Mouse (Mus musculus) CH12.LX (cell line): ENCODE measurements around the gene Ovca2. TPM values are rescaled to one million over a fixed set of nuclear protein-coding genes. Genes with fewer than 3 reads are reported as not detected.

ENCODE experiments used
- DNase-seq: peaks from one replicate; pipeline ENCODE4 v3.0.0-alpha.2; 2013; ENCODE audit errors: extremely low read depth
- H3K27ac ChIP-seq: 2 replicates; pipeline ENCODE4 v1.5.1; 2012; ENCODE audit warnings: low read depth, mild to moderate bottlenecking, control low read depth, moderate library complexity; ENCODE audit not compliant: insufficient read depth
- H3K27me3 ChIP-seq: replicated peaks from 2 replicates; pipeline ENCODE3; 2012; ENCODE audit warnings: inconsistent platforms
- H3K36me3 ChIP-seq, 2 experiments: replicated peaks in 1 of 2; 2 replicates each; pipeline versions ENCODE3 to v1.6.1; 2012; ENCODE audit warnings: inconsistent platforms in 1 of 2, low read length in 1 of 2, mild to moderate bottlenecking in 1 of 2, mixed read lengths in 1 of 2, moderate library complexity in 1 of 2; ENCODE audit not compliant: control insufficient read depth in 1 of 2, insufficient read depth in 1 of 2
- H3K4me1 ChIP-seq, 2 experiments: 2 replicates each; pipeline ENCODE4 v1.6.1; 2012; ENCODE audit warnings: inconsistent platforms in 1 of 2, moderate library complexity in 1 of 2; ENCODE audit not compliant: insufficient read depth in 2 of 2, control insufficient read depth in 1 of 2
- H3K4me2 ChIP-seq: 2 replicates; pipeline ENCODE4 v1.6.1; 2012; ENCODE audit warnings: low read depth, mild to moderate bottlenecking, control low read depth; ENCODE audit not compliant: poor library complexity, insufficient read depth, severe bottlenecking
- H3K4me3 ChIP-seq, 3 experiments: fragments of 150-350 bp in 1 of 3; sonication (generic) in 1 of 3; replicated peaks in 1 of 3; 2 replicates each; pipeline versions ENCODE3 to v1.5.1; 2011 to 2012; ENCODE audit warnings: low read depth in 2 of 3, low read length in 2 of 3, mild to moderate bottlenecking in 2 of 3, moderate library complexity in 2 of 3, control low read depth in 1 of 3, improper control_type of control experiment in 1 of 3, inconsistent platforms in 1 of 3, mixed read lengths in 1 of 3; ENCODE audit not compliant: poor library complexity in 1 of 3
- H3K79me2 ChIP-seq: replicated peaks from 2 replicates; pipeline ENCODE4 v1.6.1; 2012; ENCODE audit warnings: mild to moderate bottlenecking, moderate library complexity; ENCODE audit not compliant: control insufficient read depth, poor library complexity, insufficient read depth, severe bottlenecking; ENCODE audit errors: extremely low read depth
- H3K9ac ChIP-seq: 2 replicates; pipeline ENCODE4 v1.6.1; 2012; ENCODE audit warnings: low read depth, mild to moderate bottlenecking, control low read depth, moderate library complexity; ENCODE audit not compliant: insufficient read depth
- H3K9me3 ChIP-seq: replicated peaks from 2 replicates; pipeline ENCODE3; 2012; ENCODE audit warnings: low read length, inconsistent platforms, mixed read lengths
- BHLHE40 ChIP-seq: IDR thresholded peaks from 2 replicates; pipeline ENCODE4 v1.6.1; 2011; ENCODE audit warnings: mild to moderate bottlenecking, low read depth, low read length, improper control_type of control experiment
- CTCF ChIP-seq, 2 experiments: IDR thresholded peaks in 1 of 2; conservative IDR thresholded peaks in 1 of 2; 2 replicates each; pipeline ENCODE4 v1.5.1; 2011 to 2012; ENCODE audit warnings: low read depth in 2 of 2, low read length in 2 of 2, improper control_type of control experiment in 1 of 2, inconsistent platforms in 1 of 2, mild to moderate bottlenecking in 1 of 2, moderate library complexity in 1 of 2
- IRF4 ChIP-seq: IDR thresholded peaks from 2 replicates; pipeline ENCODE4 v1.6.1; 2014; ENCODE audit warnings: low read depth, mild to moderate bottlenecking, inconsistent platforms, low read length, improper control_type of control experiment
- JUN ChIP-seq: IDR thresholded peaks from 2 replicates; pipeline ENCODE4 v1.6.1; 2011; ENCODE audit warnings: low read depth, mild to moderate bottlenecking, low read length, improper control_type of control experiment, moderate library complexity; ENCODE audit not compliant: insufficient read depth
- KAT2A ChIP-seq: IDR thresholded peaks from 2 replicates; pipeline ENCODE4 v1.6.1; 2012; ENCODE audit warnings: low read length, improper control_type of control experiment, inconsistent platforms; ENCODE audit not compliant: insufficient replicate concordance
- MAFK ChIP-seq: IDR thresholded peaks from 2 replicates; pipeline ENCODE4 v1.6.1; 2011; ENCODE audit warnings: low read length, improper control_type of control experiment; ENCODE audit not compliant: insufficient replicate concordance
- MAX ChIP-seq: IDR thresholded peaks from 2 replicates; pipeline ENCODE4 v1.6.1; 2011; ENCODE audit warnings: low read length, improper control_type of control experiment
- MAZ ChIP-seq: IDR thresholded peaks from 2 replicates; pipeline ENCODE4 v1.6.1; 2012; ENCODE audit warnings: low read depth, mild to moderate bottlenecking, inconsistent platforms, low read length, improper control_type of control experiment, moderate library complexity
- MXI1 ChIP-seq: IDR thresholded peaks from 2 replicates; pipeline ENCODE4 v1.6.1; 2011; ENCODE audit warnings: mild to moderate bottlenecking, low read depth, low read length, improper control_type of control experiment
- MYC ChIP-seq: IDR thresholded peaks from 2 replicates; pipeline ENCODE4 v1.6.1; 2011; ENCODE audit warnings: low read depth, mild to moderate bottlenecking, improper control_type of control experiment, low read length
- NELFE ChIP-seq: IDR thresholded peaks from 2 replicates; pipeline ENCODE4 v1.6.1; 2011; ENCODE audit warnings: low read depth, low read length, improper control_type of control experiment
- NRF1 ChIP-seq: IDR thresholded peaks from 2 replicates; pipeline ENCODE4 v1.6.1; 2014; ENCODE audit warnings: low read depth, mild to moderate bottlenecking, inconsistent platforms, low read length, improper control_type of control experiment, moderate library complexity
- POLR2AphosphoS2 ChIP-seq: IDR thresholded peaks from 2 replicates; pipeline ENCODE4 v1.6.1; 2011; ENCODE audit warnings: low read depth, low read length, improper control_type of control experiment
- RAD21 ChIP-seq: IDR thresholded peaks from 2 replicates; pipeline ENCODE4 v1.6.1; 2011; ENCODE audit warnings: low read depth, mild to moderate bottlenecking, low read length, improper control_type of control experiment, moderate library complexity
- SMC3 ChIP-seq: IDR thresholded peaks from 2 replicates; pipeline ENCODE4 v1.6.1; 2011; ENCODE audit warnings: low read depth, low read length, improper control_type of control experiment
- ZC3H11A ChIP-seq: IDR thresholded peaks from 2 replicates; pipeline ENCODE4 v1.6.1; 2012; ENCODE audit warnings: low read depth, mild to moderate bottlenecking, inconsistent platforms, low read length, improper control_type of control experiment
- dilution Hi-C: fragments of 300-500 bp; cut with MboI; formaldehyde crosslinking; loops from 2 replicates; pipeline ENCODE4 v1.14.3; 2020; ENCODE audit warnings: low sequenced_read_pairs; ENCODE audit not compliant: extremely low pct_unique_long_range_greater_than_20kb, extremely low pct_ligation_motif_present
- in situ Hi-C: fragments of 300-500 bp; cut with MboI; formaldehyde crosslinking; loops from 3 replicates; pipeline ENCODE4 v1.14.3; 2019; ENCODE audit warnings: low sequenced_read_pairs, low pct_ligation_motif_present, low pct_unique_long_range_greater_than_20kb, mixed read lengths
- polyA plus RNA-seq: library from polyadenylated mRNA; unstranded; fragments of >175 nt; gene quantifications from 2 replicates; pipeline ENCODE4 v1.2.1, GENCODE M21; 2012; ENCODE audit warnings: low read depth; ENCODE audit not compliant: insufficient read length
- total RNA-seq, 2 experiments: library from RNA; depleted of rRNA; stranded (reverse); fragments of 300-350 nt in 1 of 2; fragments of >200 nt in 1 of 2; gene quantifications; 2 replicates each; pipeline ENCODE4 v1.2.3; 2012 to 2014

Gene Ovca2
- total and polyA plus RNA-seq, 3 experiments: 20.7 to 86.9 (median 32.1) TPM

DNA sequence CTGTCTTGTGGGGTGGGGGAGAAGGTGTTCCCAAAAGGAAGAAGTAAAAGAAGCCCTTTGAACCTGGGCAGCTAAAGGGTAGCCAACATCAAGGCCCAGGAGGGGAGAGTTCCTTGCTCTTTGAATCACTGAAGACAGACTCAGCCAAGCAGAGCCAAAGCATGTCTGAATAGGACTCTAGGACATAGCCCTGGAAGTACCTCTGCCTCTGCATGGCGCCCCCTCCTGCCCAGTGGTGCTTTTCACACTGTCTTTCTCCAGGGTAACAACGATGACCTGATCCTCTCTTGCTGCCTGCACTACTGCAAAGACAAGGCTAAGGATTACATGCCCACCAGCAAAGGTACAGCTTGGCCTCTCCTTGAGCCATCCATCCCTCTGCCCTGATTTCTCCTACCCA, 19.1 kb downstream of the Ovca2 start:
- no peak overlapping the region for H3K27ac ChIP-seq
- TF ChIP-seq ZC3H11A: 0 out of 2 replicates have a peak, but pooled peaks have one; percentile 13
- no peak for TF ChIP-seq MXI1
- TF ChIP-seq KAT2A: no peak
- TF ChIP-seq SMC3: peak; percentile 88
- peak; percentile 36 to 86; a peak in 3 of 4 replicates for TF ChIP-seq CTCF (conservative IDR thresholded peaks at IDR 0.05 in 1 of 2, IDR thresholded peaks at IDR 0.05 in 1 of 2; ENCODE audit: low read depth in 2 of 2, low read length in 2 of 2)
- TF ChIP-seq MYC: no peak
- no peak for TF ChIP-seq POLR2AphosphoS2
- no peak for TF ChIP-seq NELFE
- TF ChIP-seq RAD21: peak; percentile 57
- H3K79me2 ChIP-seq: no peaks in the 10 kb centered on the region
- H3K36me3 ChIP-seq: peaks cover 30 to 86% of the 10 kb centered on the region in 2 experiments
- no peak overlapping the region for H3K9ac ChIP-seq
- no peak overlapping the region for H3K4me3 ChIP-seq
- H3K27me3 ChIP-seq: no peaks in the 10 kb centered on the region
- peak; percentile 65 for DNase-seq
- no peaks in the 10 kb centered on the region for H3K9me3 ChIP-seq
- H3K4me2 ChIP-seq: no peak overlapping the region
- in situ Hi-C loops (loop anchor here (5.0 to 25.0 kb wide), 2 partner anchors 172 to 522 kb away; partner anchors contain the start of gene Cluh), dilution Hi-C loops (no loop called here)
- H3K4me1 ChIP-seq: peaks cover 3 to 51% of the 10 kb centered on the region in 2 experiments; a peak in 3 of 4 replicates

DNA sequence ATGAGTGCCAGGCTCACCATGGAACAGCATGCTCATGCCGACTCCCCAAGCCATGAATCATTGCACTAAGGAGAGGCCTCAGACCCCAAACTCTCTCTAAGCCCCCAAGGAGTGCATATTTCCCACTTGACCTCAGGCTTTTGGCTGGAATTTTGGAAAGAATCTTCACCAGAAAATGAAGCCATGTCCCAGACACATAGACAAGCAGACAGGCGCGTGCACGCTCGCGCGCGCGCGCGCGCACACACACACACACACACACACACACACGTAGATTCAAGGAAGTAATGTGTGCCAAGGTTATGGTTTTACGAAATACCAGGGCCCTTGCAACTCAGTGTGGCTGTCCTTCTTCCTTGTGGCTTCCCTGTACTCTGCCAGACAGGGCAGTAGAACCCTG, 20.2 kb downstream of the Ovca2 start:
- in situ Hi-C loops: loop anchor here (5.0 to 25.0 kb wide), 2 partner anchors 171 to 521 kb away; partner anchors contain the start of gene Cluh
- TF ChIP-seq BHLHE40: no peak
- no peak for TF ChIP-seq CTCF (conservative IDR thresholded peaks at IDR 0.05 in 1 of 2, IDR thresholded peaks at IDR 0.05 in 1 of 2; ENCODE audit: low read depth in 2 of 2, low read length in 2 of 2)
- TF ChIP-seq SMC3: no peak
- no peak for TF ChIP-seq ZC3H11A
- no peak for TF ChIP-seq NELFE
- TF ChIP-seq MYC: no peak
- no peak for TF ChIP-seq MAZ
- no peak for TF ChIP-seq IRF4
- no peak for TF ChIP-seq NRF1
- TF ChIP-seq MAX: no peak
- no peak for TF ChIP-seq JUN
- TF ChIP-seq MAFK: no peak

More for the DNA sequence above, 20.2 kb downstream of the Ovca2 start:
- Histone ChIP-seq H3K4me3 (no peak overlapping the region), H3K79me2 (no peaks in the 10 kb centered on the region), H3K27me3 (no peaks in the 10 kb centered on the region), H3K9ac (no peak overlapping the region), H3K9me3 (no peaks in the 10 kb centered on the region), H3K4me1 (peaks cover 10 to 51% of the 10 kb centered on the region in 2 experiments), H3K36me3 (peaks cover 27 to 78% of the 10 kb centered on the region in 2 experiments), H3K27ac (no peak overlapping the region), H3K4me2 (no peak overlapping the region)
- no peak for DNase-seq
- dilution Hi-C loops: no loop called here
